Mouse (Mus musculus): ENCODE results near the gene St6galnac1. TPM values are rescaled to one million over a fixed set of nuclear protein-coding genes. Genes with fewer than 3 reads are reported as not detected.
"Not testable (repeated sequence)": the region's sequence is repeated elsewhere in the genome, so short reads cannot be mapped to it uniquely, and the experiment has no call there.

Gene St6galnac1
- total RNA-seq, 2 experiments from 2014 or later = not detected

DNA sequence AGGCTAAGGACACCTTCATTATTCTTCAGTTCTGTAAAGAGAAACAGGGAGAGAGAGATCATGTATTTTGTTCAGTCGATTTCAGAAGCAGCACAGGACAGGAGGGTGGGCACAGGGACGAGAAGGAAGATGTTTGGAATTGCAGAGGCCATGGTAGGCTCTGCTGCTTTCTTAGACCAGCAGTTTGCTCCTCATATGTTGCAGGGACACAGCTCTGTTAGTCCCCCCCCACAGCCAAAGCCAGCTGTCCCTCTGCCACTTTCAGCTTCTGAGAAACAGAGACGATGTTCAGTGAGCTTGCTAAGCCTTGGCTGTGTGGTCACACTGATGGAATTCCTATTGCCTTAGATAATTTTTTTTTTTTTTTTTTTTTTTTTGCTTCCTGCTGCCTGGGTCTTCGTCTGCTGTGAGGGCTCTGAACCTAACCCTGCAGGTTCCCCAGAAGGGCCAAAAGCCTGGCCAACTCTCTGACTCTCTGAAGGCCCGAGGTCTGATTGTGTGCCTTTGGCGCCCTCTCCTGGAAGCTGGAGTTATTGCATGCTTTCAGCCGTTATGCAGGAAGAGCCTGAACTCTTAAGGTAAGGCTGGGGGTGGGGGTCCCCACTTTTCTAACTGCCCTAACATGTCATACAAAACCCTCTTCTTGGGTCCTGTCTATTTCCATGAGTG, 32.8 kb upstream of the St6galnac1 start:
- peak; percentile 66 for ATAC-seq (replicated peaks; ENCODE audit: low FRiP score, poor library complexity, severe bottlenecking)

DNA sequence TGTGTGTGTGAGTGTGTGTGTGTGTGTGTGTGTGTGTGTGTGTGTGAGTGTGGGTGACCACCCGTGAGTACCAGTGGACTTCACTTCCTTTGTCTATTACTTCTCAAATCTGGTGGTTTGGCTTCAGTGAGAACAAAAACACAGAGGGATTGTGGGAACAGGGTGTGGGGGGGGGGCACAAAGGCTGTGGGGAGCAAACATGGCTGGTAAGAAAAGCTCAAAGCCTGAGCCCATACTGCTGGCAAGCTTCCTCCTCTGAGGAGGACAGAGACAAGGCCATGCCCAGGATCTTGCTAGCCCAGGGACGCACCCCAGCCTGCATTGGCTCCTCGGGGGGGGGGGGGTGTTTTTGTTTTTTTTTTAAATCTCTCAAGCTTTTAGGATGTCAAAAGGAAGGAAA, 32.2 kb upstream of the St6galnac1 start:
- no peak for ATAC-seq (replicated peaks; ENCODE audit: low FRiP score, poor library complexity, severe bottlenecking)

DNA sequence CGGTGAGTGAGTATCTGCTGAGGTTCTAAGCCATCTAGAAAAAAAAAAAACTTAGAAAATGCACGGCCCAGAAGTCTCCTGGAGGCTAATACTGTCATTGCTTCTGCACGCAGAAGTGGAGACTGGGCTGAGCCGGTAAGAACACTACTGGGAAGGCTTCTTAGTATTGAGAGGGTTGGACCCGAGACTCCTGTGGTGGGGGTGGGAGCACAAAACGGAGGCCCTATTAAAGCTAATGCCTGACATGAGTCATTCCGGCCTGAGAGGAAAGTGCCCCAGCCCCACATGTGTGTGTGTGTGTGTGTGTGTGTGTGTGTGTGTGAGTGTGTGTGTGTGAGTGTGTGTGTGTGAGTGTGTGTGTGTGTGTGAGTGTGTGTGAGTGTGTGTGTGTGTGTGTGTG, 31.8 kb upstream of the St6galnac1 start:
- no peak for ATAC-seq (replicated peaks; ENCODE audit: low FRiP score, poor library complexity, severe bottlenecking)

DNA sequence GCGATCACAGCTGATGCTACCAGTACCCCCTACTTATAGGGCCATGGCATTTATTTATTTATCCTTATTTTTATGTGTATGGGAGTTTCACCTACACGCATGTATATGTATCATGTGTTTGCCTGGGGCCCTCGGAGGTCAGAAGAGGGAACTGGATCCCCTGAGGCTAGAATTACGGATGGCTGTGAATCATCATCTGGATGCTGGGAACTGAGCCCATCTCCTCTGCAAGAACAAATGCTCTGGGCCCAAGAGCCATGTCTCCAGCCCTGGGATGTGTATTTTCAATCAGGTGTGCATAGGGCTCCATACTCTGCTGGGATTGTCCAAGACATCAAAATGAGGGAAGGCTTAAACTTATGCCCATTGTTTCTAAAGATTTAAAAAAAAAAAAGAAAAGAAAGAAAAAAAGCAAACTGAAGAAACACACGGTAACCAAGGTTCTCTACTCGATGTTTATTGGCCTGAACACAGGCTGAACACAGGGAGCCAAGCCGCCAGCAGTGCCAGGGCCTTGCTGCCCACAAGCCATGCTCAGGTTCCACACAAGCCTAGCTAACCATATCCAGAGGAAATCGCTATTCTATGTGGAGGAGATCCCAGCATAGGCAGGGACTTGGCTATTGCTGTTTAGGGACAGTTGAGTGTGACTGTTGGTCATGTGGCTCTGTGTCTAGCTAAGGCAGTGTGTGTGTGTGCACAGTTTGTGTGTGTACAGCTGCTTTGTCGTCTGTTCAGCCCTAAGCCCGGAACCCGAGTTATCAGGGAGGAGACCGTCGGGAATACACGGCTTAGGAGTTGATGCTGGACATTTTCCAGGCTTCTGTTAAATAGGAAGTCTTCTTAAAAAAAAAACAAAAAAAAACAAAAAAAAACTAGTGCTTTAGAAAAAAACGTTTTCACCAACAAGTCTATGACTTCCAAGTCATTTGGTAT, 31.1 kb upstream of the St6galnac1 start:
- ATAC-seq (replicated peaks; ENCODE audit: low FRiP score, poor library complexity, severe bottlenecking) = no peak

DNA sequence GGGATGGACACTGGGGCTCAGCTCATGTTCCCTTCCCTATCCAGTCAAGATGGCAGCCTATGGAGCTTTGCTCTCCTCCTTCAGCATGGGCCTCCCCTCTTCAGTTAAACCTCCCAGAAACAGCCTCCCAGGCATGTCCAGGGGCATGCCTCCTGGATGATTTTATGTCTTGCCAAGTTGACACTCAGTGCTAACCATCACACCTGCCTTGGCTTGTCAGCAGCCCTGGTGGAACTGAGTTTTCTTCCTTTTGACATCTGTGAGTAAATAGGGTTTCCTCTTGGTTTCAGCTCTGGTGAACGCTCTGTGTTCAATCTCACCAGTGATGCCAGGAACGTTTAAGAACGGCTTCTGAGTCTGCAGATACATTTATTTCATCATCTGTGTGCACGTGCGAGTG, 27.4 kb upstream of the St6galnac1 start:
- ATAC-seq (replicated peaks; ENCODE audit: low FRiP score, poor library complexity, severe bottlenecking) = no peak

DNA sequence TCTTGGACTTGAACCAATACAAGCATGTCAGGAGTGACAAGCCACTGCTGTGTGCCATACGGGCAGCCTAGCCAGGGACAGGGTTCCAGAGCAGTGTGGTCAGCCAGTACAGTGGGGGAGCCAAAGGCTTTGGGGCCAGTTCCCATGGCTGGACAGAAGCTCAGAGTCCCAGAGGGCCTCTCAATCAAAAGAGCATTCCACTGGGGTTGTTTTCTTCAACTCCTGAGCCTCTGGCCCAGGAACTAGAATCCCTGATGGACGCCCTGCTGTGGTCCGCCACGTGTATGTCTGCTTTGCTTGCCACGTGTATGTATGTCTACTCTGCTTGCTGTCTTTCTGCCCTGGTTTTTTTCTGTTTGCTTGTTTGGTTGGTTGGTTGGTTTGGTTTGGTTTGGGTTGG, 25.8 kb upstream of the St6galnac1 start:
- no peak for ATAC-seq (replicated peaks; ENCODE audit: low FRiP score, poor library complexity, severe bottlenecking)

DNA sequence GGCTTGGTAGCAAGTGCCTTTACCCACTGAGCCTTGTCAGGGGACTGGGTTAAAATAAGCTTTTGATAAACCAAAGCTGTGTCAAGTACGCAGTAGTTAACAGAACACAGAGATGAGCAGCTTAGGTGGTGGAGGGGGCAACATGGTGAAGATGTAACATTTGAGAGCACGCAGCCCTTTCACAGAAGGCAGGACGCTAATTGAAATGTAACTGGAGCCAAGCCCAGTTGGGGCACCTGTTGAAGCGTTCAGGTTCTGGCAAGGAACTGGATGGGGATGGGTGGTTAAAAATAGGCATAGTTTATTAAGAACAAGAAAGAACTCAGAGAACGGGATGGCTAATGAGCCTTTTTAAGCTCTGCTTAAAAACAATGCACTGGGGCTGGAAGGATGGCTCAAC, 24.1 kb upstream of the St6galnac1 start:
- ATAC-seq (replicated peaks; ENCODE audit: low FRiP score, poor library complexity, severe bottlenecking) = no peak

DNA sequence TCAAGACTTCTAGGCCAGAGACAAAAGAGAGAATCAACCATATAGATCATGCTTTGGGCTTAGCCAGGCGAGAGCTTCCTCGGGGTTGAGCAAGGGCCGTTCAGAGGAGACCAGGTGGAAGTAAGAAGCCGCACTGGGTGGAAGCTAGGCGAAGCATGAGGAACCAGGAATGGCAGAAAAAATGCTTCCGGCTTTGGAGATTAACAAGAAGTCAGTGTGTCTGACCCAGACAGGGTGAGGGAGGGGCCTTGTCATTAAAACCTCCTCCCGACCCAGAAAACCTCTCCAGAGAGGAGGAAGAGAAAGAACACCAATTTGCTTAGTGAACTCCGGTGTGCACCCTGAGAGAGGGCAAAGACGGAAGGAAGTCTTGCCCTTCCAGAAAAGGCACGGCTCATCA, 8.9 kb upstream of the St6galnac1 start:
- no peak for ATAC-seq (replicated peaks; ENCODE audit: low FRiP score, poor library complexity, severe bottlenecking)

DNA sequence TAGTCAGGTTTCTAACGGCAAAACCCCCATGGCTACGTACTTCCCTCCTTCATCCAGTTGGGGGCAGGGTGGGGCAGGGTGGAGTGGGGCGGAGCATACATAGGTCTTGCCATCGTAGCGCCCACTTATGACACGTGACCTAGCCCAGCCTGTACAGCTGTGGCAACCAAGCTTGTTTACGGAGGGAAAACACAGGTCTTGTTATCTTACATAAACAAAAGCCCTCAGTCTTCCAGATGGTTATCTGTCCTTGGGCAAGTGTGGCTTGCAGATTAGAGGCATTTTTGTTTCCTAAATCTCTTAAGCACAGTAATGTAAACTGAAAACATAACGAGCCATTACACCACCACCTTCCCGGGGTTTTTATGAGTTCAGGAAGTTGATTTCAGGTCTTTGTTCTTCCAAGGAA, 7.4 kb upstream of the St6galnac1 start:
- peak; percentile 87 for ATAC-seq (replicated peaks; ENCODE audit: low FRiP score, poor library complexity, severe bottlenecking)

DNA sequence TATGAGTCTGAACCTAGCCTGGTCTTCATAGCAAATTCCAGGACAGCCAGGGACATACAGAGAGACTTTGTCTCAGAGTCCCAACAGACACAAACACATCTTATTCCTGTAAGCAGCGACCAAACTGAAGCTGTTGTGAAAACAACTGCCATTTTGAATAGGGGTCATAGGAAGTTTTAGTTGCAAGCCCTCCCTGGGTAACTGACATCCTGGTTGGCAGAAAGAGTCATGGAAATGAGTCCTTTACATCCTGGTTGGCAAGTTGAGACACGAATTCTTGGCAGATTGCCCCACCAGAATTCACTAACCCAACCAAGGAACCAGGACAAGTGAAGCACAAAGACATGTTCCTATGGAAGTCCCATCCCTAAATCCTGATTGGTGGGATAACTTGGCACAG, 2.1 kb downstream of the St6galnac1 start:
- ATAC-seq (replicated peaks; ENCODE audit: low FRiP score, poor library complexity, severe bottlenecking) = no peak

DNA sequence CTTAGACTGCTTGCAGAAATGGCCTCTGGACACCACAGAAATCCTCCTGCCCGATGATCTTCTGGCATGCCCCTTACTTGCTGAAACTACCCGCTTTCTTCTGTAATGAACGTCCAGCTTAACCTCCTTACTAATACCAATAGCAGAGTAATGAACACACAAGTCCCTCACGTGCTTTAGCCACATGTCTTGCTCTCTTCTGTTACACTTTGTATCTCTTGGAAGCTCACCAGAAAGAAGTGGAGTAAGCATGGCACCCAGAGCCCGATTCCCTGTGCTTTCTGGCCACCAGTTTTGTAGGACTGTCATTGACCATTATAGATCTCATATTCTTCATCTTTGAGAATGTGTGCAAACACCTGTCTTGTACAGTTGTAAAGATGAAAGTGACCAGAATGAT, 5.4 kb downstream of the St6galnac1 start:
- no peak for ATAC-seq (replicated peaks; ENCODE audit: low FRiP score, poor library complexity, severe bottlenecking)

DNA sequence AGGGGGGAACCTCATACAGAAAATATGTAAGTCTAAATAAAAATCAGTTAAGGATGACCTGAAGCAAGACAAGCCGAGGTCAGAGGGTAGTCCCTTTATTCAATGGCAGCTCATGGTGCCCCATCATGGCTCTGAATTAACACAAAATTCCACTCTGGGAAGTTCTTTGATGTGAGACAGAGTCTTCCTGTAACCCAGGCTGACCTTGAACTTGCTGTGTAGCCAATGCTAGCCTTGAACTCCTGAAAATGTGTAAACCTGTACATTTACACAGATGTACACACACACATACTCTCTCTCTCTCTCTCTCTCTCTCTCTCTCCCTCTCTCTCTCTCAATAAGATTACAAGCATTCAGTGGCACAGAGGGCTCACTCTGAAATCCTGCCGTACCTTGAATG, 10.4 kb downstream of the St6galnac1 start:
- ATAC-seq (replicated peaks; ENCODE audit: low FRiP score, poor library complexity, severe bottlenecking) = no peak

DNA sequence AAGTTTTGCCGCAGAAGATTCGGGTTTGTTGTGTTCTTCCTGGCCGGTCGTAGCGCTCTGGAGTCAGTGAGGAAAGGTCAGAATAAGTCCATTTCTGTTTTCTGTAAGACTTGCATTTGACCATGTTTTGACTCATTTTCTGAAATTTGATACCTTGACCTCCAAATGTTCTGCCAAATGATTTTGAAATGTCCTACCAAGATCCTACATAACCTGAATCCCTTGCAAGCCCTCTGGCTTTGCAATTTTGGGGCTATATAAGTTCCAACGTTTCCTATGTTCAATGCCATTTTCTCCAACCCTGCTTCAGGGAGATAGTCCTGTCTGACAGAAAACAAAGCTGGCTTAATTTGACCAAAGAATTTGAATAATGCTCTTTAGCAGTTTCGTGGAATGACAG, 11.0 kb downstream of the St6galnac1 start:
- no peak for ATAC-seq (replicated peaks; ENCODE audit: low FRiP score, poor library complexity, severe bottlenecking)

DNA sequence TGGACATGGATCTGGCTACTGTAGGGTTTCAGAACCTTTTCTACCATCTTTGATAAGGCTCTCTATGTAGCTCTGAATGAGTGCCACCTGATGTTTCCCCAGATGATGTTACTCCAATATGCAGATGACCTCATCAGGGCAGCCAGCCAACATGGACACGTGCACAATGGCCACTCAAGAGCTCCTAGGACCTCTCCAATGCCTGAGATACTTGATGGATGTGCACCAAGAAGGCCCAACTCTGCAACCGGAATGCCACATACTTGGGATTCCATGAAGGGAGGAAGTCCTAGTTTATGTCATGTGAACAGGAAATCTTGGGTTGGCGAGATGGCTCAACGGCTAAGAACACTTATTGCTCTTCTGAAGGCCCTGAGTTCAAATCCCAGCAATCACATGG, 20.1 kb downstream of the St6galnac1 start:
- ATAC-seq (replicated peaks; ENCODE audit: low FRiP score, poor library complexity, severe bottlenecking) = no peak

DNA sequence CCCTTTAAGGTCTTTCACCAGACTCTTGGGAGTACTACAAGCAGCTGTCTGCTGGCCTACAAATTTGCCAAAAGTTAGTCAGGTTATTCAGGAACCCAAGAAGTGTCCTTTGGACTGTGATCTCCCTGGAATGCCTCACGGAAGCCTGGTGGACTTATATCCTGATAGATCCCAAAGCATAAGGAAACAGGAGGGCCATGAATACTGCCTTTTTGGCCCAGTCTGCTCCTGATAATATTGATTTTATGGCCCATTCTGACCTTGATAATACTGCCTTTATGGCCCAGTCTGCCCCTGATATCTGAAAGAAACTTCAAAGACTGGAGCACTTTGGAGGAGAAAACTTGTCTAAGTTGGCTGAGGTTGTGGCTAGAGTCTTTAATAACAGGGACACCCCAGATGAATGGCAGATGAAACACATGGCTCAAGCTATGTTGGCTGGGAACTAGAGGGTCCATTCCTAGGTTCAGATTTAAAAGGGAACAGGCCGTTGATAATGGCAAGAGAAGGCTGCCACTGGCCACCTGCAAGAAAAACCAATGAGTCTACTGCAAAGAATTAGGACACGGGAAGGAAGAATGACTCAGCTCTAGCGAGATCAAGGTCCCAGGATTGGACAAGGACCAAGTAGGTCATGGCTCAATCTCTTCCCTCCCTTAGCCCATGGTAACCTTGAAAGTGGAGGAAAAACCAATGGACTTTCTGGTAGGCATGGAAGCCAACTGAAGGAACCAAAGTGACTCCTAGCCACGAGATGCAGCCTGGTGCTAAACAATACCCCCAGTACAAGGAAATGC, 21.4 kb downstream of the St6galnac1 start:
- ATAC-seq (replicated peaks; ENCODE audit: low FRiP score, poor library complexity, severe bottlenecking) = no peak

DNA sequence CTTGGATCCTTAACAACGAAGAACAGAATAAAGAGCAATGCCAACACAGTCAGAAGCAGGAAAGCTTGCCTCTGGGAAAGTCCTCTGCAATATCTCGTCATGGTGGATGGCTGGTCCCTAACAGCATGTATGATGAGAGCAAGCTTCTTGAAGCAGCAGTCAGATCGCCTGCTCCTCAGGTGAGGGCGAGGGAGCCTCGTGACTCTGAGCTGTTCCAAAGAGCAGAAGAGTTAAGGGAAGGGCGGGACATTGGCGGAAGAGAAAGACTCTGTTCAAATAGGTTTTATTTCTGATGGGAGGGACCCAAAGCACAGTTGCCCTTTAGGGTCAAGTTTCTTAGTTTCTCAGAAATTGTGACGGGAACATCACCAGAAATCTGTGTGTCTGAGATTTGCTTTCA, 25.6 kb downstream of the St6galnac1 start:
- ATAC-seq (replicated peaks; ENCODE audit: low FRiP score, poor library complexity, severe bottlenecking) = no peak

DNA sequence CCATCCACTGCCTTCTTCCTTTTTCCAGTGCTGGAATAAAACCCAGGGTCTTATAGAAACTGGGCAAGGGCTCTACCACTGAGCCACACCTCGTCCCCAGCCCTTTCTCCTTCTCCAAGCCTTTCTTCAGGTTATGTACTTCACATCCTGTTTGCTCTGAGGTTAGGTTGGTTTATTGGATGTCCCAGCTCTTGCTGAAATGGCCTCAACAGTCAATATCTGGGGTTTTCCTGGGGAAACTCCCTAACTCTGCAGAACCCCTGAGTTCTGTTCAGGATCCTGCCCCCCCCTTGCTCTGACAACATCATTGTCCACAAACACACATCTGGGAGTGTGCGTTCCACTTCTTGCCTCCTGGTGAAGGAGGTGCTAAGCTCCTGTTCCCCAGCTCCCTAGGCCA, 26.6 kb downstream of the St6galnac1 start:
- ATAC-seq (replicated peaks; ENCODE audit: low FRiP score, poor library complexity, severe bottlenecking) = not testable (repeated sequence)

DNA sequence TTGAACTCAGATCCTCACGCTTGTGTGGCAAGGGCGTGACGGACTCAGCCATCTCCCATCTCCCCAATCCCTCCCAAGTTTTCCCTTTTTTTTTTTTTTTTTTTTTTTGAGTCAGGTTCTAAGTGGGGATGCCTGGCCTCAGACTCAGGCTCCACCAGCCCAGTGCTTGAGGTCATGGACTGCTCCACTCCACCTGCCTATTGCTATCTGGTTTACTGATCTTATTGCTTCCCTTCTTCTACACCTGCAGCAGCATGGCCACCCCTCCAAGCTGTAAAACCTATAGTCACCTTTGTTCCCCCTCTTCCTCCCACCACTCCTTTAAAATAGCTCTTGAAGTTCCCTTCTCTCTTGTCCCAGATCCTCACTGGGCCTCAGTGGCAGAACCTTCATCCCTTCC, 28.5 kb downstream of the St6galnac1 start:
- not testable (repeated sequence) for ATAC-seq (replicated peaks; ENCODE audit: low FRiP score, poor library complexity, severe bottlenecking)

DNA sequence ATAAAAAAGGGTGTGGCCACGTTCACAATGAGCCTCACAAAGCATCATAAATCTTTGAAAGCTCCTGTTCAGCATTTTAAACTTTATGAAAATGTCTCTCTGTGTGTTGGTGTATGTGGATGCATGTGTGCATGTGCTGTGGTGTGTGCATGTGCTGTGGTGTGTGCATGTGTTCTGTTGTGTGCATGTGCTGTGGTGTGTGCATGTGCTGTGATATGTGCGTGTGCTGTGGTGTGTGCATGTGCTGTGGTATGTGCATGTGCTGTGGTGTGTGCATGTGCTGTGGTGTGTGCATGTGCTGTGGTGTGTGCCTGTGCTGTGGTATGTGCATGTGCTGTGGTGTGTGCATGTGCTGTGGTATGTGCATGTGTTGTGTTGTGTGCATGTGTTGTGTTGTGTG, 29.9 kb downstream of the St6galnac1 start:
- not testable (repeated sequence) for ATAC-seq (replicated peaks; ENCODE audit: low FRiP score, poor library complexity, severe bottlenecking)

DNA sequence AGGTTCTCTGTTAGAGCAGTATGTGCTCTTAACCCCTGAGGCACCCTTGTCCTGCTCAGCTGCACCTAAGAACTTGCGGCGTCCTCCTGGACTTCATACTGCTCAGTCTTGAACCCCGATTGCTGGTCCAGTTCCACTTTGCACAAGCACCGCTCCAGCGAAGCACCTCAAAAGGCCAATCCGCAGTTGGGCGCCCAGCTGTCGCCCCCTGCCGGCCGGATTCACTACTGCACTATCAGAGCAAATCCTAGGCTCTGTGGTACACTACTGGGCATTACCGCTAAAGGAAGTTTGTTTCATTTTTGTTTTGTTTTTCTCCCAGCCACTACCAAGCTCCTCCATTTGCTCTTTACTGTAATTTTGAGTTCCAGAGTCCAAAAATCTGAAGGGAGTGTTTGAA, 36.9 kb downstream of the St6galnac1 start:
- no peak for ATAC-seq (replicated peaks; ENCODE audit: low FRiP score, poor library complexity, severe bottlenecking)

DNA sequence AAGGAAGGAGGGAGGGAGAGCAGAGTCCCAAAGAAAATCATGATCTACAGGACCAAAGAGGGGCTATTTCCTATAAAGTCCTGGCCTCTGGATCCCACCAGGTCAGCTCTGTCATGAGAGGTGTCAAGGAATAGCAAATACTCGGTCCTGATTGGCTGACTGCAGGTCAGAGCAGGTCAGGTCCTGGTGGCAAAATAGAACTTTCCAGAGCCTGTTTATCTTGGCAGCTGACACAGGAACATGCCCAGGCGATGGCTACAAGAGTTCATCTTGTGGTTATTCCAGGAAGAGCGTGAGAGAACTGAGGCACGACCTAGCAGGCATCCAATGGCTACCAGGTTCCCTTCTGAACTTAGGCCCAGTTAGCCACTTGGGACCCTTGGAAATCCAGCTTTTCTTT, 42.8 kb downstream of the St6galnac1 start:
- no peak for ATAC-seq (replicated peaks; ENCODE audit: low FRiP score, poor library complexity, severe bottlenecking)

Measured in erythroblast, adult 5-6 weeks (primary cell).